Mouse (Mus musculus) lung, embryonic 15.5 days (tissue): ENCODE results near the gene Hist2h2be. TPM values are rescaled to one million over a fixed set of nuclear protein-coding genes. Genes with fewer than 3 reads are reported as not detected.
"Not testable (repeated sequence)": the region's sequence is repeated elsewhere in the genome, so short reads cannot be mapped to it uniquely, and the experiment has no call there.

Experiments
- ATAC-seq: fragments of 200-750 bp; cut with Nextera tagmentation; 2 replicates; pipeline ENCODE4 v1.8.0; 2017; ENCODE audit warnings: moderate number of reproducible peaks, borderline replicate concordance; ENCODE audit not compliant: low FRiP score, low TSS enrichment; ENCODE audit errors: extremely low read depth
- H3K27ac ChIP-seq: fragments of 300-500 bp; sonication (generic); 2 replicates; pipeline ENCODE4 v1.5.1; 2015; ENCODE audit warnings: moderate library complexity, mild to moderate bottlenecking, inconsistent platforms
- H3K27me3 ChIP-seq: fragments of 300-500 bp; sonication (generic); 2 replicates; pipeline ENCODE4 v1.6.1; 2015; ENCODE audit warnings: inconsistent platforms
- H3K36me3 ChIP-seq: fragments of 300-500 bp; sonication (generic); 2 replicates; pipeline ENCODE4 v1.6.1; 2015; ENCODE audit warnings: inconsistent platforms
- H3K4me1 ChIP-seq: fragments of 300-500 bp; sonication (generic); 2 replicates; pipeline ENCODE4 v1.6.1; 2015; ENCODE audit warnings: inconsistent platforms
- H3K4me2 ChIP-seq: fragments of 300-500 bp; sonication (generic); 2 replicates; pipeline ENCODE4 v1.6.1; 2015; ENCODE audit warnings: inconsistent platforms, mild to moderate bottlenecking, moderate library complexity
- H3K4me3 ChIP-seq: fragments of 300-500 bp; sonication (generic); 2 replicates; pipeline ENCODE4 v1.5.1; 2015; ENCODE audit warnings: mild to moderate bottlenecking, inconsistent platforms
- H3K9ac ChIP-seq: fragments of 300-500 bp; sonication (generic); 2 replicates; pipeline ENCODE4 v1.6.1; 2015; ENCODE audit warnings: inconsistent platforms
- H3K9me3 ChIP-seq: fragments of 300-500 bp; sonication (generic); 2 replicates; pipeline ENCODE4 v1.6.1; 2016; ENCODE audit warnings: inconsistent platforms
- WGBS: fragments of 180-500 bp; shearing (Covaris S2); methylation state at CpG from one replicate; pipeline ENCODE4 v1.1.7; 2015; 5-methylcytosine and 5-hydroxymethylcytosine counted together
- polyA plus RNA-seq: library from polyadenylated mRNA; unstranded; fragments of >200 nt; fragmentation: Nextera tagmentation; extraction: Ambion mirVana; gene quantifications from 2 replicates; pipeline ENCODE4 v1.2.1, GENCODE M21; 2015

Hist2h2be gene
- polyA plus RNA-seq, 1 experiment from 2014 or later = 7.4 TPM

DNA sequence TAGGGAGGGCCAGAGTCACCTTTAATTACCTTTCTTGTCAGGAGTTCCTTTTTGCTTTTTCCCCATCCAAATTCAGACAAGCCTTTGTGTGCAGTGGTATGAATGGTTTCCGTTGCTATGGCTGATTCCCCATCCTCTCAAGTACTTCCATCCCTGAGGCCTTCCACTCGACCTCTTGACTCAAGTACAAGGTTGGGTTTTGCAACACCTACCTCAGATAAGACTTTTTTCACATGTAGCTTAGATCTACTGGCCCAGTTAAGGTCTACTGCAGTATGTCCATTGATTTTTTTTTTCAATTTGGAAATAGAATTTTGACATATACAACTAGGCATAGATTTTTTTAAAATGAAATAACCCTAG lies 10.8 kb downstream of the Hist2h2be start:
- no peak overlapping the region for H3K4me2 ChIP-seq
- no peak overlapping the region for H3K4me3 ChIP-seq
- no peaks in the 10 kb centered on the region for H3K27me3 ChIP-seq
- H3K36me3 ChIP-seq = no peaks in the 10 kb centered on the region
- H3K4me1 ChIP-seq = peaks cover 24% of the 10 kb centered on the region
- ATAC-seq = no peak
- no peak overlapping the region for H3K27ac ChIP-seq
- H3K9me3 ChIP-seq = no peaks in the 10 kb centered on the region
- 37% methylated on average over 2 of the region's 2 CpGs for WGBS
- no peak overlapping the region for H3K9ac ChIP-seq

DNA sequence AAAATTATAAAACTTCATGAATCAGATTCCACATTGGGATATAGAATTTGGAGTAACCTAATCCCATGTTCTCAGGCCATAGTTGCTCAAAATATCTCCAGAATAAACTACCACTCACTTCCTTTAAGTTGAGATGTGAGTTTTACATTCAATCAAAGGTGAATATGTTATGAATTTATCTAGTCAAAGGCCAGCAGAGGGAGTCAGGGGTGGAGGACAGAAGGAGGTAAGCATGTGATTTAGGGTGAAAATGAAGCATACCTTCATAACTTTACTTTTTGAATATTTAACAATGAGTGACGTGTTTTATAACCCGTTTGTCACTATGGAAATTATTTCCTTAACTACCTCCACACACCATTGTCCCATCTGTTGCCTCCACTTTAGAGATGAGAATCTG lies 14.0 kb downstream of the Hist2h2be start:
- Histone ChIP-seq H3K27ac (no peak overlapping the region), H3K27me3 (no peaks in the 10 kb centered on the region), H3K9me3 (no peaks in the 10 kb centered on the region), H3K4me1 (peaks cover 28% of the 10 kb centered on the region), H3K9ac (no peak overlapping the region), H3K36me3 (no peaks in the 10 kb centered on the region), H3K4me3 (no peak overlapping the region), H3K4me2 (no peak overlapping the region)
- 94% methylated on average over 2 of the region's 2 CpGs for WGBS
- no peak for ATAC-seq

DNA sequence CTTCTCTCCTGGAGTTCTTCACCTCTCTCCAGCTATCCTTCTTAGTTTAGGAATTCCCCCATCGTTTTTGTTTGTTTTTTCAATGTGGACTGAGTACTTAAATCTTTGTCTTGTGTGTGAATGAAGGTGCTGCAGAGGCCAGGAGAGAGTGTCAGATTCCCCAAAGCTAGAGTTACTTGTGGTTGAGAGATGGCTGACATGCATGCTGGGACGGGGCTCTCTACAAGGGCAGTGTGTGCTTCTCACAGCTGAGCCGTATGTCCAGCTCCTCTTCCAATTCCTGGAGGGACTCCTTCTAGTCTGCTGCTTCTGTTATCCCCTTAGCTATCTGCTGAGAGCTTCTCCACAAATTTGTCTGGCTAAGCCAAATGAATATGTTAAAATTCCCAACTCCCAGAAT lies 14.9 kb downstream of the Hist2h2be start:
- ATAC-seq = no peak
- H3K36me3 ChIP-seq = no peaks in the 10 kb centered on the region
- 30% methylated on average over 3 of the region's 3 CpGs for WGBS
- no peak overlapping the region for H3K27ac ChIP-seq
- no peaks in the 10 kb centered on the region for H3K9me3 ChIP-seq
- no peaks in the 10 kb centered on the region for H3K27me3 ChIP-seq
- no peak overlapping the region for H3K4me2 ChIP-seq
- no peak overlapping the region for H3K9ac ChIP-seq
- peaks cover 30% of the 10 kb centered on the region for H3K4me1 ChIP-seq
- H3K4me3 ChIP-seq = no peak overlapping the region

DNA sequence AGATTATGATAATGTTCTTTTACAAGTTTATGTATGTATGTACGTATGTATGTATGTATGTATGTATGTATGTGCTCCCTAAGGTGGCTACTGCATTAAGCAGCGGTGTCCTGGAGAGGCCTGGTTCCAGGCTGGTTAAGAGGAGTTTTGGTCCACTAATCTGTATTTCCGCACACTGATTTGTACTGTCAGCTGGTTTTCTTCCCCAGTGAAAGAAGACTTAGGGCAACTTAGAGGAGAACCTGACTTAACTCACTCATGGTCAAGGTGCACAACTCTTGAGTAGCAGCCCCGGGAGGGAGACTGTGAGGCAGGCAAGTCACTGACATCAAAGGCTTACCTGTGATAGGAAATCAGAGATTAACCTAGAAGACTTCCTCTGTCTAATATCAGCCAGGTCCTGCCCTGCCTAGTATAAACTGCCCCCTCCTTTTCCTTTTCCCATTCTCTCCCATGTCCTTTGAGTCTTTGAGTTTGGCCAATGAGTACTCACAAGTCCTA lies 16.0 kb downstream of the Hist2h2be start:
- Histone ChIP-seq H3K4me2 (peak overlapping the region; percentile 66), H3K27ac (peak overlapping the region; percentile 70), H3K9ac (peak overlapping the region; percentile 51)

DNA sequence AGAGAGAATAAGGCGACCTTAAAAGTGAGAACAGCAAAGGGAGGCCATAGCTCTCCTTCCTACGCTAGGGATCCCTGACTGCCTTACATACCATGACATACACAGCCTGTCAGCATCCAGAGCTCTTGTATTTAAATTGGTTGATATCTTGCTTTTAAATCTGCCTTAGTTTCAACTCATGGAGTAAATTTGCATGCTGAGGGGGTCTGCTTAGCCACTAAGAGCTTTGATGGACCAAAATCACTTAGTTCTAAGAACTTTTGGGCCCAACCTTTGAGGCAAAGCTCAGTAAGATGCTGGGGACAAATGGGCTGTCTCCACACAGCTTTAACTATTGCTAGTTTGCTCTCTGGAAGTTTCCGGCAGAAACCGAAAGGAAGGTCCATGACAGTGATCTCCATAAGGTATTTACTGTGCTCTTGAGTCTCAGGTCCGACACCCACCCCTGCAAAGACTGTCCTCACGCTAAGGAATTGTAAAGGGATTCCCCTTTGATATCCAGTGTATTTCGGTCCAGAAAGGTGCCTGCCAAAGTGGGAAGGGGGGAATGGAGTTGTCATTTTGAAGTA lies 16.5 kb downstream of the Hist2h2be start:
- Histone ChIP-seq H3K9ac (peak overlapping the region; percentile 51), H3K27me3 (no peaks in the 10 kb centered on the region), H3K9me3 (no peaks in the 10 kb centered on the region), H3K4me3 (peak overlapping the region; percentile 41), H3K4me2 (peak overlapping the region; percentile 66), H3K27ac (peak overlapping the region; percentile 70), H3K4me1 (peaks cover 30% of the 10 kb centered on the region), H3K36me3 (no peaks in the 10 kb centered on the region)
- 10% methylated on average over 7 of the region's 7 CpGs for WGBS
- no peak for ATAC-seq

More for the DNA sequence above, 16.0 kb downstream of the Hist2h2be start:
- H3K4me3 ChIP-seq = peak overlapping the region; percentile 41
- no peaks in the 10 kb centered on the region for H3K27me3 ChIP-seq
- no peaks in the 10 kb centered on the region for H3K9me3 ChIP-seq
- H3K4me1 ChIP-seq = peaks cover 30% of the 10 kb centered on the region
- ATAC-seq = no peak
- 60% methylated on average over 4 of the region's 4 CpGs for whole genome bisulfite sequencing
- no peaks in the 10 kb centered on the region for H3K36me3 ChIP-seq

DNA sequence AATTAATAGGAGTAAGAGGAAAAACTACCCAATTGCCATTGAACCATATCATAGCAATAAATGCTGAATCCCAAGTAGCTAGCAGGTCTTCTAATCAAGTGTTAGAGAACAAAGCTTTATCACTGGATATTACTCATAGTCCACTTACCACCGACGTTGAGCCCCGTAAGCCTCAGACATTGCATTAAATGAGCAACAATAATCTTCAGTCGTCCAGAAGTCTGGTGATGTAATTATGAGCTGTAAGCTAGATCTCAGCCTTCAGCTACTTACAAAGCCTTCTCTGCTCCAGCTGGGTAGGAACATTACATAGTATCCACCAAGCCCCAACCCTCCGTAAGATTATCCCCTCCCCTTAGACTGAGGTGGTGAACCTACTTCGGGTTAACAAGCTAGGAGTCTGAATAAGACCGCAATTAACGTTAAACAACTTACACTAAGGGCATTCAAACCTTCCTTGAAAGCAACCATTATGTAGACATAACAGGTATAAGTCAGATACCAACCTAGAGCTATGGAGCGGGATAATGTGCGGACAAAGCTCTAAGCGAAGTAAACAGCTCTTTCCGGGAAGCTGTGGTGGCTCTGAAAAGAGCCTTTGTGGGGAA lies 17.1 kb downstream of the Hist2h2be start:
- Histone ChIP-seq H3K36me3 (no peaks in the 10 kb centered on the region), H3K4me2 (peak overlapping the region; percentile 66), H3K4me1 (peaks cover 30% of the 10 kb centered on the region), H3K4me3 (peak overlapping the region; percentile 41), H3K9me3 (no peaks in the 10 kb centered on the region), H3K9ac (peak overlapping the region; percentile 51), H3K27me3 (no peaks in the 10 kb centered on the region), H3K27ac (peak overlapping the region; percentile 70)
- no peak for ATAC-seq
- WGBS = under 1% methylated on average over 12 of the region's 12 CpGs

DNA sequence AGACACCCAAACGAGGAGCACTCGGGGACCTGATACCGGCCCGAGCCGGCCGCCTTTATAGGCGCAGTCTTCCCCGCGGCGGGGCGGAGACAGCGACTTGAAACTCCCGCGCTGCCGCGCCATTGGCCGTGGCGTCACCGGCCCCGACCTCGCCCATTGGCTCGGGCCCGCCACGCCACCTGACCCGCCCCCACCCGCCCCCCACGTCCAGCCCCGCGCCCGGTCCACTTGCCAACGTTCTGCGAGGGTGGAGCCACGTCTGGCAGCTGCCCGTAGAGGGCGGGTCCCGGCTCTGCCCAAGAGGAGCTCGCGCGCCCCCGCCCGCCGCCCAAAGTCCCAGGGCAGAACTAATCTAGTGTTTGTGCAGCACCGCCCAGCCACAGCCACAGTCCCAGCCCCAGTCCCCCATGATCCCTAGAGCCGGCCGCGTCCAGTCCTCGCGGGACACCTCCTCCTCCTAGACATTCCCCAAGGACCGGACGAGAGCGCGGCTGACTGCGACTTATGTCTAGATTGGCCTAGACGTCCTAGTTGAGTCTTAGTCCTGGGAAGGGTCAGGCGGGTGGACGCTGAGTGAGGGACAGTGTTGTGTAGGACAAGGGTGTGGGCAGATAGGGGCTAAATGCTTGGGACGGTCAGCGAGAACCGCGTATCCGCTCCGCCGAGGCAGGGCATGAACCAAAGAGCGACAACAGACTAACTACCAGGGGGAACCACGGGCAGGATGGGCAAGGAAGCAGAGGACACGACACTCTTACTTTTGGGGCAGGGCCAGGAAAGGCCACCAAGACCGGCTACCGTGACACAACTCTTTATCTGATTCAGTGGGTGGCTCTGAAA lies 18.3 kb downstream of the Hist2h2be start, which contains the start of gene Hist2h3c2:
TSS of gene Hist2h3c2 (minus strand) at position 174 of the 840 bp plus-strand sequence.
- Histone ChIP-seq H3K9ac (peak within 1 kb of the TSS; percentile 51), H3K27ac (peak within 1 kb of the TSS; percentile 86)
- not testable (repeated sequence) for H3K9me3 ChIP-seq

DNA sequence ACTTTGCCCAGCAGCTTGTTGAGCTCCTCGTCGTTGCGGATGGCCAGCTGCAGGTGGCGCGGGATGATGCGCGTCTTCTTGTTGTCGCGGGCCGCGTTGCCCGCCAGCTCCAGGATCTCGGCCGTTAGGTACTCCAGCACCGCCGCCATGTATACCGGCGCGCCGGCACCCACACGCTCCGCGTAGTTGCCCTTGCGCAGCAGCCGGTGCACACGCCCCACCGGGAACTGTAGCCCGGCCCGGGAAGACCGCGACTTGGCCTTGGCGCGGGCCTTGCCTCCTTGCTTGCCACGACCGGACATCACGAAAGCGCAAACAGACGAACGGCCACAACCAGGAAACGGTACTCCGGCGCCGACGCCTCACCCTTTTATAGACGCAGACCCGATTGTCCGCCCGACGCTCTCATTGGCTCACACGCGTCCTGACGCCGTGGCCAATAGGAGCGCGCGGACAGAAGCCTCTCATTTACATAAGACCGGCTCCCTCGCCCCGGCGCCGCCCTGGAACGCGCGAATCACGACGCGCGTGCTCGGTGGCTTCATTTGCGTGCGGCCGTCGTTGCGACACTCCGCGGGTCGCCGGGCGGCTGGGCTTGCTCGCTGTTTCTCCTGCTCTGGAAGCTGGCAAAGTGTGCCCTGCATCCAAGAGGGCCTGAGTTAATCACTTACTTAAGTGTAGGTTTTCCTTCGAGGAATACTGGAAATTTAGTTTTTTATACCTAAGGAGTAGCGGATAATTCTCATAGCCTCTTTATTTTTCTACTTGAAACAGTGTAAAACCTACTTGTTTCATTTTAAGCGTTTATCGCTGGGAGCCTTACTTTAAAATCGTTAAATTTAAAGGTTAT lies 19.3 kb downstream of the Hist2h2be start, which contains the start of gene Hist2h2aa2:
TSS of gene Hist2h2aa2 (minus strand) at position 328 of the 850 bp plus-strand sequence.
- H3K27me3 ChIP-seq, H3K36me3 ChIP-seq, H3K9me3 ChIP-seq: not testable (repeated sequence)
- H3K27ac ChIP-seq = peak within 1 kb of the TSS; percentile 87
- H3K4me3 ChIP-seq = peak within 1 kb of the TSS; percentile 34
- peak within 1 kb of the TSS; percentile 32 for H3K9ac ChIP-seq
- ATAC-seq = peak; percentile 87
- WGBS = 2% methylated on average over 26 of the region's 85 CpGs
- H3K4me1 ChIP-seq = peaks cover 46% of the 10 kb centered on the region
- peak within 1 kb of the TSS; percentile 41 for H3K4me2 ChIP-seq

More for the DNA sequence above, 18.3 kb downstream of the Hist2h2be start, which contains the start of gene Hist2h3c2:
- not testable (repeated sequence) for H3K27me3 ChIP-seq, H3K36me3 ChIP-seq
- Histone ChIP-seq H3K4me3 (peak within 1 kb of the TSS; percentile 41), H3K4me2 (peak within 1 kb of the TSS; percentile 66), H3K4me1 (peaks cover 40% of the 10 kb centered on the region)
- peak; percentile 93 for ATAC-seq
- 1% methylated on average over 10 of the region's 68 CpGs for WGBS

DNA sequence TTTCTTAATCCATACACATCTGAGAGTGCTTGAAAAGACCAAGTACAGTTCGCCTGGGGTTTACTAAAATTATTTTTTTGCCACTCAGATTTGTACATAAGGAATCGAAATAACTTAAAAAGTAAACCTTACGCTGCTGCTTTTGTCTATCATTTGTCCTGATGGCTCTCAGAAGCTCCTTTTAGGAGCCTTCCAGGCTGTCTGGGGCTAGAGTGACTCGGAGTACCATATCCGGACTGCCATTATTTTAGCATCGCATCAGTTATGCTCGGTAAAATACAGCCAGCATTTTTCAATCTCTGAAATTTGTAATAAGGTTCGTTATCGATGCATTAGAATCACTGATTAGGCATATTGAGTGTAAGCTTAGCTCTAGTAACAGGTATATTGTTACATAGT lies 19.9 kb downstream of the Hist2h2be start:
- peaks cover 46% of the 10 kb centered on the region for H3K4me1 ChIP-seq
- ATAC-seq = no peak
- WGBS = 71% methylated on average over 9 of the region's 9 CpGs
- H3K4me3 ChIP-seq = peak overlapping the region; percentile 12; the same call in 1 of the 2 replicates
- peak overlapping the region; percentile 32 for H3K9ac ChIP-seq
- no peaks in the 10 kb centered on the region for H3K36me3 ChIP-seq
- H3K27me3 ChIP-seq = no peaks in the 10 kb centered on the region
- no peaks in the 10 kb centered on the region for H3K9me3 ChIP-seq
- H3K27ac ChIP-seq = peak overlapping the region; percentile 87
- peak overlapping the region; percentile 41 for H3K4me2 ChIP-seq

DNA sequence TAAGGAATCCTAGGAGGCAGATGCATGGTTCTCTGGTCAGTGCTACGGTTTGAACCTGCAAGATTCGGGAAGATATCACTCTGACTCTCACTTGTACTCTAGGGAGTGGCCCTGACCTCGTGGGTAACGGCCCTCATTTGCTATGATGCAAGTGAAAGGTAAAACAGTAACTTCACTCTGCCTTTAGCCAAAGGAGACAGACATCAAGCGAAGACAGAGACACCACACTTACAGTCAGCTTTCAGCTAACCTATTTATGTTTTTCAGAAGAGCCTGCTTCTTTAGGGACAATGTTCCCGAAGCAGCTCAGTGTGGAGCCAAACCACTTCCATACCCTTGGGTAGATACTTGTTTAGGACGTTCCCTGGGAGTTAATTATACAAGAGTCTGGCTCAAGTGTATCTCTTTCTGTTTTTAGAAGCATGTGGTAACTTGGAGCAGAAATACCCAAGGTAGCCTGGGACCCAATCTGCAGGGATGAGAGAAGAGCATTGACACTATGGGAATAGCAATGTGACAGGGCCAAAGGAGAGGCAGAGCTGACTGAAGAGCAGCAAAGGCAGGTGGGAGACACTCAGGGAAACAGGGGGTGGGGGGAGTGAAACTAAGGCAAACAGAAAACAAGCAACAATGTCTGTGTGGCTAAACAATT lies 23.1 kb downstream of the Hist2h2be start:
- Histone ChIP-seq H3K27me3 (no peaks in the 10 kb centered on the region), H3K9ac (peak overlapping the region; percentile 83; the same call in 1 of the 2 replicates), H3K36me3 (no peaks in the 10 kb centered on the region), H3K4me1 (peaks cover 36% of the 10 kb centered on the region), H3K4me2 (peak overlapping the region; percentile 63), H3K9me3 (no peaks in the 10 kb centered on the region), H3K27ac (peak overlapping the region; percentile 99), H3K4me3 (peak overlapping the region; percentile 51)
- ATAC-seq = no peak
- WGBS = 83% methylated on average over 7 of the region's 7 CpGs
